Mouse (Mus musculus) limb, embryonic 10.5 days (tissue): ENCODE results near the gene Taf1a. TPM values are rescaled to one million over a fixed set of nuclear protein-coding genes. Genes with fewer than 3 reads are reported as not detected.
"Not testable (repeated sequence)": the region's sequence is repeated elsewhere in the genome, so short reads cannot be mapped to it uniquely, and the experiment has no call there.

ENCODE experiments used
- DNase-seq: peaks from one replicate; pipeline ENCODE4 v3.0.0-alpha.2; 2017; ENCODE audit warnings: low spot score
- H3K27ac ChIP-seq: fragments of 300-500 bp; sonication (generic); 2 replicates; pipeline ENCODE4 v1.5.1; 2016; ENCODE audit warnings: mild to moderate bottlenecking
- H3K27me3 ChIP-seq: fragments of 300-500 bp; sonication (generic); 2 replicates; pipeline ENCODE4 v1.6.1; 2016; ENCODE audit warnings: low read depth, mild to moderate bottlenecking; ENCODE audit not compliant: poor library complexity, severe bottlenecking
- H3K36me3 ChIP-seq: fragments of 300-500 bp; sonication (generic); 2 replicates; pipeline ENCODE4 v1.6.1; 2016; ENCODE audit warnings: mild to moderate bottlenecking, moderate library complexity
- H3K4me1 ChIP-seq: fragments of 300-500 bp; sonication (generic); 2 replicates; pipeline ENCODE4 v1.6.1; 2016
- H3K4me3 ChIP-seq: fragments of 300-500 bp; sonication (generic); 2 replicates; pipeline ENCODE4 v1.5.1; 2016; ENCODE audit warnings: mild to moderate bottlenecking, moderate library complexity
- H3K9me3 ChIP-seq: fragments of 300-500 bp; sonication (generic); replicated peaks from 2 replicates; pipeline ENCODE4 v1.6.1; 2016; ENCODE audit warnings: mild to moderate bottlenecking
- WGBS: fragments of 180-500 bp; shearing (Covaris S2); methylation state at CpG from one replicate; pipeline ENCODE4 v1.1.7; 2016; 5-methylcytosine and 5-hydroxymethylcytosine counted together
- polyA plus RNA-seq: library from polyadenylated mRNA; unstranded; fragments of >200 nt; fragmentation: Nextera tagmentation; extraction: Ambion mirVana; gene quantifications from 2 replicates; pipeline ENCODE4 v1.2.1, GENCODE M21; 2016

Gene Taf1a
- polyA plus RNA-seq, 1 experiment from 2014 or later: 23.8 TPM

- DNase-seq: peak; percentile 94
- Histone ChIP-seq H3K4me1 (peaks cover 23% of the 10 kb centered on the region), H3K27ac (peak within 1 kb of the TSS; percentile 91), H3K36me3 (peaks cover 19% of the 10 kb centered on the region), H3K4me3 (peak within 1 kb of the TSS; percentile 98), H3K27me3 (no peaks in the 10 kb centered on the region), H3K9me3 (no peaks in the 10 kb centered on the region)
- 1% methylated on average over 51 of the region's 51 CpGs for WGBS
Observed at GRCm38 (mm10) chr1:183369427-183370014, 19.3 kb upstream of the Taf1a start, which contains the start of gene Mia3. Gene Mia3 (minus strand): TSS chr1:183369553.

- H3K9me3 ChIP-seq: 0 out of 2 replicates have a peak, but pooled peaks cover 2% of the 10 kb centered on the region
- H3K4me1 ChIP-seq: peaks cover 6% of the 10 kb centered on the region; the same call in 1 of the 2 replicates
- no peaks in the 10 kb centered on the region for H3K36me3 ChIP-seq
- H3K27me3 ChIP-seq: no peaks in the 10 kb centered on the region
- DNase-seq: no peak
- WGBS: 74% methylated on average over 5 of the region's 5 CpGs
- H3K27ac ChIP-seq: no peak overlapping the region
- H3K4me3 ChIP-seq: no peak overlapping the region
Observed at GRCm38 (mm10) chr1:183374728-183375127, 14.1 kb upstream of the Taf1a start.

- Histone ChIP-seq H3K4me3 (no peak overlapping the region), H3K27me3 (no peaks in the 10 kb centered on the region), H3K27ac (no peak overlapping the region), H3K36me3 (no peaks in the 10 kb centered on the region), H3K4me1 (no peaks in the 10 kb centered on the region), H3K9me3 (0 out of 2 replicates have a peak, but pooled peaks cover 2% of the 10 kb centered on the region)
- WGBS: 69% methylated on average over 4 of the region's 4 CpGs
- no peak for DNase-seq
Observed at GRCm38 (mm10) chr1:183377045-183377444, 11.7 kb upstream of the Taf1a start.

- Histone ChIP-seq H3K27ac (no peak overlapping the region), H3K4me1 (no peaks in the 10 kb centered on the region), H3K27me3 (no peaks in the 10 kb centered on the region), H3K9me3 (0 out of 2 replicates have a peak, but pooled peaks cover 2% of the 10 kb centered on the region), H3K4me3 (no peak overlapping the region), H3K36me3 (no peaks in the 10 kb centered on the region)
- no peak for DNase-seq
- 90% methylated on average over 10 of the region's 10 CpGs for WGBS
Observed at GRCm38 (mm10) chr1:183378321-183378941, 10.3 kb upstream of the Taf1a start.

GRCm38 (mm10) chr1:183379376-183379775 is 9.4 kb upstream of the Taf1a start:
- DNase-seq: not testable (repeated sequence)
- 89% methylated on average over 3 of the region's 3 CpGs for WGBS

GRCm38 (mm10) chr1:183381816-183382215 is 7.0 kb upstream of the Taf1a start:
- no peak overlapping the region for H3K27ac ChIP-seq
- DNase-seq: no peak
- H3K9me3 ChIP-seq: no peaks in the 10 kb centered on the region
- no peaks in the 10 kb centered on the region for H3K4me1 ChIP-seq
- H3K36me3 ChIP-seq: no peaks in the 10 kb centered on the region
- H3K4me3 ChIP-seq: no peak overlapping the region
- 79% methylated on average over 5 of the region's 5 CpGs for WGBS
- H3K27me3 ChIP-seq: 0 out of 2 replicates have a peak, but pooled peaks cover 4% of the 10 kb centered on the region

More at GRCm38 (mm10) chr1:183379376-183379775, 9.4 kb upstream of the Taf1a start:
- not testable (repeated sequence) for H3K36me3 ChIP-seq, H3K4me1 ChIP-seq, H3K27ac ChIP-seq, H3K4me3 ChIP-seq, H3K27me3 ChIP-seq, H3K9me3 ChIP-seq

- DNase-seq: no peak
- WGBS: 85% methylated on average over 2 of the region's 2 CpGs
- 0 out of 2 replicates have a peak, but pooled peaks cover 4% of the 10 kb centered on the region for H3K27me3 ChIP-seq
- no peak overlapping the region for H3K27ac ChIP-seq
- no peak overlapping the region for H3K4me3 ChIP-seq
- H3K36me3 ChIP-seq: no peaks in the 10 kb centered on the region
- no peaks in the 10 kb centered on the region for H3K4me1 ChIP-seq
- no peaks in the 10 kb centered on the region for H3K9me3 ChIP-seq
Observed at GRCm38 (mm10) chr1:183382621-183383020, 6.2 kb upstream of the Taf1a start.

GRCm38 (mm10) chr1:183387421-183387820 is 1.4 kb upstream of the Taf1a start:
- 93% methylated on average over 3 of the region's 3 CpGs for WGBS
- H3K36me3 ChIP-seq: peaks cover 19% of the 10 kb centered on the region

GRCm38 (mm10) chr1:183403396-183403795 is 14.6 kb downstream of the Taf1a start:
- peaks cover 76% of the 10 kb centered on the region for H3K36me3 ChIP-seq
- 90% methylated on average over 3 of the region's 3 CpGs for WGBS
- H3K4me1 ChIP-seq: no peaks in the 10 kb centered on the region
- H3K4me3 ChIP-seq: no peak overlapping the region
- no peaks in the 10 kb centered on the region for H3K9me3 ChIP-seq
- no peak for DNase-seq
- H3K27me3 ChIP-seq: no peaks in the 10 kb centered on the region
- no peak overlapping the region for H3K27ac ChIP-seq

More at GRCm38 (mm10) chr1:183387421-183387820, 1.4 kb upstream of the Taf1a start:
- not testable (repeated sequence) for H3K4me1 ChIP-seq, DNase-seq, H3K27me3 ChIP-seq, H3K4me3 ChIP-seq, H3K9me3 ChIP-seq, H3K27ac ChIP-seq

GRCm38 (mm10) chr1:183414081-183414727 is 25.4 kb downstream of the Taf1a start:
- Histone ChIP-seq H3K4me1 (no peaks in the 10 kb centered on the region), H3K36me3 (peaks cover 34% of the 10 kb centered on the region), H3K27me3 (no peaks in the 10 kb centered on the region), H3K9me3 (no peaks in the 10 kb centered on the region), H3K4me3 (no peak overlapping the region), H3K27ac (no peak overlapping the region)
- DNase-seq: no peak
- 92% methylated on average over 15 of the region's 15 CpGs for WGBS

GRCm38 (mm10) chr1:183417873-183418272 is 29.1 kb downstream of the Taf1a start, which contains the start of gene Hhipl2:
Gene Hhipl2 (plus strand): TSS chr1:183418215.
- Histone ChIP-seq H3K27me3 (no peaks in the 10 kb centered on the region), H3K9me3 (no peaks in the 10 kb centered on the region), H3K4me1 (no peaks in the 10 kb centered on the region), H3K27ac (no peak within 1 kb of the TSS), H3K36me3 (0 out of 2 replicates have a peak, but pooled peaks cover 3% of the 10 kb centered on the region), H3K4me3 (no peak within 1 kb of the TSS)
- DNase-seq: no peak
- 86% methylated on average over 12 of the region's 12 CpGs for WGBS

- H3K36me3 ChIP-seq: no peaks in the 10 kb centered on the region
- no peaks in the 10 kb centered on the region for H3K4me1 ChIP-seq
- WGBS: 89% methylated on average over 7 of the region's 7 CpGs
- no peaks in the 10 kb centered on the region for H3K27me3 ChIP-seq
- no peak overlapping the region for H3K27ac ChIP-seq
- DNase-seq: no peak
- no peaks in the 10 kb centered on the region for H3K9me3 ChIP-seq
- no peak overlapping the region for H3K4me3 ChIP-seq
Observed at GRCm38 (mm10) chr1:183419741-183420140, 31.0 kb downstream of the Taf1a start.

GRCm38 (mm10) chr1:183420296-183420695 is 31.5 kb downstream of the Taf1a start:
- no peak overlapping the region for H3K27ac ChIP-seq
- H3K9me3 ChIP-seq: no peaks in the 10 kb centered on the region
- H3K27me3 ChIP-seq: no peaks in the 10 kb centered on the region
- H3K36me3 ChIP-seq: no peaks in the 10 kb centered on the region
- DNase-seq: no peak
- no peak overlapping the region for H3K4me3 ChIP-seq
- WGBS: 91% methylated on average over 10 of the region's 10 CpGs
- H3K4me1 ChIP-seq: no peaks in the 10 kb centered on the region
